Mouse (Mus musculus) layer of hippocampus, postnatal 14 days (tissue): ENCODE data around the gene Cemip. TPM values are rescaled to one million over a fixed set of nuclear protein-coding genes. Genes with fewer than 3 reads are reported as not detected.

Experiments
- DNase-seq, 2 experiments: peaks; one replicate each; pipeline ENCODE4 v3.0.0; 2021 to 2022; ENCODE audit warnings: low spot score in 2 of 2, mixed read lengths in 1 of 2
- total RNA-seq, 2 experiments: library from RNA; stranded (reverse); gene quantifications; 2 replicates each; pipeline ENCODE4 v1.2.3; 2021

Gene Cemip
- total RNA-seq, 2 experiments from 2014 or later = 21.2 to 22.9 TPM

DNA sequence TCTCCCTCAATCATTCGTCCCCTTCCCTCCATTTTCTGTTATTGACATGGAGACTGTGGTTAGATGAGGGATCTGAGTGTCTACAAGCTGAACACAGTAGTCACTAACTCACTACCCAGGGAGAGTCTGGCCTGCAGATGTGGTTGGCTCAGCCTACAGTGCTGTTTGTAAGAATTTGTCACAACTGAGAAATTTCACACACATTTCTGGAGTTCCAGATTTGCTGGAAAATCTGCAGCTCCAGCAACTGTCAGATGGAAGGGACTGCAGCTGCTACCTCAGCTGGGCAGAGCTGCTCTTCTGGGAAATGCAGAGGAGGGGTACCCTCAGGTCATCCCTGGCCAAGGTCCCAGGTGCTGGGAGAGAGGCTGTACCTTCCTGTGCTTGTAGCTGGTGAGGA, 53.5 kb downstream of the Cemip start:
- DNase-seq = no peak

- no peak for DNase-seq
These were observed 57.1 kb downstream of the Cemip start for GRCm38 (mm10) chr7:84029120-84029771.

DNA sequence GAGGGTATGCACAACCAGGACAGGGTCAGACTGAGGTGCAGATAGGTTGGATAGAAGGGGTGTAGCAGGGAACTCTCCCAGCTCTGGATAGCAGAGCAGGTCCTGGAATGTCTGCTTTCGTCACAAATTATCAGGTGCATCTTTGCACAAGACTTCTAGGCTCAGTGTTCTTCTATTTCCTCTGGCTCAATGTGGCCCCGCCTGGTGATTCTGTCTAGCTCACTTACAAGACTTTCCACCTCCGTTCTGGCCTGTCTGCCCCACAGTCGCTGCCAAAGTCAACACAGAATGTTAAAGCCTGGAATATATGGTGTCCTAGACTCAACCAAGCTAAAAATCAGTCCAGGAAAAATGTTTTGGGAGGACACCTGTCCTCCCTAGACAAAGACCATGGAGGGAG, 57.9 kb downstream of the Cemip start:
- no peak for DNase-seq

- no peak for DNase-seq
These were observed 59.2 kb downstream of the Cemip start for GRCm38 (mm10) chr7:84026950-84027585.

- DNase-seq = no peak
These were observed 60.2 kb downstream of the Cemip start for GRCm38 (mm10) chr7:84026090-84026489.

DNA sequence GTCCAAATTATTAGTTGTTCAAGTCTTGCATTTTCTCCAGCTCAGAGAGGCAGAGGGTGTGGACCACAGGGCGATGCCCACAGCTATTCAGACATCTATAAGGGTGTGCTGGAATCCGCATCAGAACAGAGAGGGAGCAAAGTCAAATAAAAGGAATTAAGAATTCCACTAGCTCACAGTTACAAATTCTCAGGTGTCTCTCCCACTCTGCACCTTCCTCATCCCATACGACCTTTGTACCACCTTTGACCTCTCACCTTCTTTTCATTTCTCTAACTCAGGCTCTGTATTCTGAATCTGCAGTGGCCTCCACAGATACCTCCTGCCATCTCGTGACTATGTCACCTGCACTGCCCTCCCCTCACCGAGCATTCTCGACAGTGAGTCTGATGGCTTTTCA, 62.8 kb downstream of the Cemip start:
- no peak for DNase-seq

DNA sequence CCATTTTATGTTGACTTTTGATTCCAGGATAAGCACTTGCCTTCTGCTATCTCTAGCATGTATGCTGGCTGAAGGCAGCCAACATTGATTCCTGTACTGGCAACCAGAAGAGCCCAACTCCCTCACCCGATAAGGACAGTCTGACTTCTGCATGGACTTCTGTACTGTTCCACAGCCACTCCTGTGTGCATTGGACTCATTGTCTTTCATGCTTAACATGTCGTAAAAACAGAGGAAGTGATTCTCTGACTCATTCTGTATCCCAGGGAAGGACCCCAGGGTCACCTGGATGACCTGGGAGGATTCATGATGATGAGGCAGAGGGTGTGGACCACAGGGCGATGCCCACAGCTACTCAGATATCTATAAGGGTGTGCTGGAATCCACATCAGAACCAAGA, 63.8 kb downstream of the Cemip start:
- DNase-seq = no peak

- no peak for DNase-seq
These were observed 66.9 kb downstream of the Cemip start for GRCm38 (mm10) chr7:84019381-84019780.

GRCm38 (mm10) chr7:84018291-84019266, 67.7 kb downstream of the Cemip start:
- no peak for DNase-seq

- DNase-seq = no peak
These were observed 71.3 kb downstream of the Cemip start for GRCm38 (mm10) chr7:84015050-84015449.

DNA sequence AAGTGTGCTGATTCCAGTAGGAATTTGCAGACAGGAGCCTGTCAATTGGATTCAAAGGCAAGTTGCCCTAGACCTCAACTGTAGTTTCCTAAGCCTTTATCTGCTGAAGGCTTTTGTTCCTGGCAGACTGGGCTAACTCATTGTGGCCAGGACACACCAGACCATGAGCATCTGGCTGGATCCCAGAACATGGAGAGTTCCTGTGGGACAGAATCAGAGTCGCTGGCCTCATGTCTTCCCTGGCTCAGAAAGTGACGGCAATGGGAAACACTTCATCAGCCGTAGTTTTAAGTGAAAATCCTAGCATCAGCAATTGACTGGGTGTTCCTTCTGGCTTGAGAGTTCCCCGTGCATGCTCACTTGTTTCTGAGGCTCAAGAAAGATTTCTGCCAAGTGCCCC, 72.6 kb downstream of the Cemip start:
- DNase-seq = no peak

DNA sequence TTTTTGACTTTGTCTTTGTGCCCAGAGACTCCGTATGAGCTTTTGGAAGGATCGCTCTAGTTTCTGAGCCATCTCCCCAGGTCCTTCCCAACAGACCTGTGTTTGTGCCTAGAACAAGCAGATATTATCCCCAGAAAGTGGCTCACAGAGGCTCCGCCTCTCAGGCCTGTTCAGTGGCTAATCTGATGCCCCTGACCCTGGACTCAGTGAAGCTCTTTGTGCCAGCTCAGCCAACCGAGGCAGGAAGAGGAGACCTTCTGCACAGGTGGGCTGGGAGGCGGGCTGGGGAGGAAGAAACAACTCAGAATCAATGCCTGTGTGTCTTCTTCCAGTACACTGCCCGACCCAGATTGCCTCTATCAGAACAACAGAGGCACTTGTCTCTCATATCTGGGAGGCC, 81.9 kb downstream of the Cemip start:
- no peak for DNase-seq

- peak in 1 of 2 experiments; percentile 31 for DNase-seq
These were observed 84.8 kb downstream of the Cemip start for GRCm38 (mm10) chr7:84001516-84001915.

- no peak for DNase-seq
These were observed 85.6 kb downstream of the Cemip start for GRCm38 (mm10) chr7:84000671-84001070.

DNA sequence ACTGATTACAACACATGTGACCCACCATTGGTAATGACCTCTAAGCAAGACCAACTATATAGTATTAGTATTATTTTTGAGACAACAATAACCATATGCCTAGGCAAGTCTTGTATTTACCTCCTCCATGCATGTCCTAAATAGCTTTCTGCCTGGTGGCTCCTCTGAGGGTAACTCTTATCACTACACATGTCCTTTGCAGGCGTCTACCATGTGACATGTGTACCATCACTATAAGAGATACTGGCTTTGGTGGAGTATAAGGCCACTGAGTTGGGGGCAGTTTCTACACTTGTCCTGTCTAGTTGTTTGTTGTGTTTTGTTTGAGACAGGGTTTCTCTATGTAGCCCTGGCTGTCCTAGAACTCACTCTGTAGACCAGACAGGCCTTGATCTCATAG, 86.7 kb downstream of the Cemip start:
- DNase-seq = no peak

- no peak for DNase-seq
These were observed 92.0 kb downstream of the Cemip start for GRCm38 (mm10) chr7:83994348-83994747.

- DNase-seq = no peak
These were observed 97.0 kb downstream of the Cemip start for GRCm38 (mm10) chr7:83989294-83989693.

DNA sequence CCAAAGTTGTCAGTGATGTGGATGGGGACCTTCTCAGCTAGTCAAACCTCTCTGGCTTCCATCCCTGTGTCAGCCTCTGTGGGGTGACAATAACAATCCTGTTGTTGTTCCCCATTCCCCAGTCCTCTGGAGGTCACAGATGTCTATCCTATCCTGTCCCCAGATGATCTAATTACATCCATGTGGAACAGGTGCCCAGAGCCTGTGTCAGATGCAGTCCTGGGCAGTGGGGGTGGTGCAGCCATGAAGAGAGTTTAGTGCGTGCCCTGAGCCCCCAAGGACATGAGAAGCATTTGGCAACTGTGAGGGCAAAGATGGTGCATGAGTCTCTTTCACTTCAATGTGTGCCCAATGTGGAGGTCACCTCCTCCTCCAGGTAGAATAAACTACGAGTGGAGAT, 100.6 kb downstream of the Cemip start:
- DNase-seq = no peak

DNA sequence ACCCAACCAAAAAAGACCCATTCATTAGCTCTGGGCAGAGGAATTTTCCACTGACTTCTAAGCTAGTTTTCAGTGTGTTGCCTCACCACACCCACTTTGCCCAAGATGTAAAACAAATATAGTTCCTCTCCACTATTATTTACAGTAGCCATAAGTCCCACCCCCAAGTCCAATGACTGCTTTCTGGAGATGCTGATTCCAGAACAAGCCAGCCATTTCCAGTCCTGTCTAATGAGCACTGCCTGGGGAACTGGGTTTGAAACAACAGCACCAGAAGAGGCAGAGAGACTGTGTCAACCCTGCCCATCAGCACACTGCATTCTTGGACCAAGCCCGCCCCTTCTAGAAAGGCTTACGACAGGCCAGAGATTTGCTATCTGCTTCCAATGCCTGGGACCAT, 103.7 kb downstream of the Cemip start:
- DNase-seq = no peak

DNA sequence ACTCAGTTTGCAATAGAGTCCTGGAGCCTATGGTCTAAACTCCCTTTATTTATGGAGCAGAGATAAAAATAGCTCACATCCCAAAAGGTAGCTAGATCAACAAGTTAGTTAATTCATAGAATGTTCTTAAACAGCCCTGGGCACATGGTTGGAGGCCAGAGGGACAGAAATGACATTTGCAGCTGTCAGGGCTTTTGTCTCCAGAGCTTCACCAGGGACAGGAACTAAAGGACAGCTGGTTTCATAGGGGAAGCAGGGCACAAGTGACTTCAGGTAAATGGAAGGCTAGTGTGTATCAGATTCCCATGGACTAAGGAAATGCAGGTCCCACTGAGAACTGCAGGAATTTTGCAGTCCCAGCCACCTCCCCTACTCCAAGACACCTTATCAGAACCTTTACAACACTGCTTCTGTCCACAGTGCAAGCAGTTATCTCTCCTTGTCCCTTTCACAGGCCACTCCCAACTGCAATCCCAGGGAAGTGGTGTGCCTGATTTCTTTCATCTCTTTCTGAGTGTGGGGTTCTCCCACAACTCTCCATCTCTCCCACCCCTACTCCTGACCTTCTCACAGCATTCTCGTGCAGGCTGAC, 107.3 kb downstream of the Cemip start:
- DNase-seq = no peak

DNA sequence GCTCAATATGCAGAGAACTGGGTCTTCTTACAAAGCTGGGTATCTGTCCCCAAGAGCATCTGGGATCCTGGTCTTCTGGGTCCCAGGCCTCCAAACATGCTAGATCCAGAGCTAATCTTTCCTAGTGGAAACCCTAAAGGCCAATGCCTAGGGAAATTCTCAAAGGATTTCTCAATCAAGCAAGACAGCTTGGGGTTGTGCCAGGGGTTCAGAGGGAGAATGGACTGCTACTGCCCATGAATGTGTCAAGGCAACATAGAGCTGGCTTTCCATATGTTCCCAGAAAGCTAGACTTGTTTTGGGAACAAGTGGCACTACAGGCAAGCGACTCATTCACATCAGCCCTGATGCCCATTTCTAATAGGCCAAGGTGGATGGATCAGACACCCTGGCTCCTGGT, 107.9 kb downstream of the Cemip start:
- DNase-seq = no peak
